Mouse (Mus musculus): Measurements from ENCODE around the gene Gh. TPM values are rescaled to one million over a fixed set of nuclear protein-coding genes. Genes with fewer than 3 reads are reported as not detected.

Gh gene
- polyA plus RNA-seq, 1 experiment from 2014 or later = not detected

Other genes starting within 250 kb of the Gh start
- gene Taco1, start 235.8 kb downstream of the Gh start, polyA plus RNA-seq (2015; fragmentation: Nextera tagmentation; extraction: Ambion mirVana) = 8.0 and 9.5 TPM in 2 replicates
- 13.1 and 15.9 TPM in 2 replicates for gene Map3k3, start 217.3 kb downstream of the Gh start, polyA plus RNA-seq (2015; fragmentation: Nextera tagmentation; extraction: Ambion mirVana)
- gene Gm10840, start 141.0 kb downstream of the Gh start, polyA plus RNA-seq (2015; fragmentation: Nextera tagmentation; extraction: Ambion mirVana) = not detected in 2 replicates
- gene Limd2, start 141.0 kb downstream of the Gh start, polyA plus RNA-seq (2015; fragmentation: Nextera tagmentation; extraction: Ambion mirVana) = 148 and 172 TPM in 2 replicates
- gene Strada, start 99.7 kb downstream of the Gh start, polyA plus RNA-seq (2015; fragmentation: Nextera tagmentation; extraction: Ambion mirVana) = 29.2 and 30.7 TPM in 2 replicates
- 96.2 and 98.3 TPM in 2 replicates for gene Ccdc47, start 85.5 kb downstream of the Gh start, polyA plus RNA-seq (2015; fragmentation: Nextera tagmentation; extraction: Ambion mirVana)
- 75.0 and 77.6 TPM in 2 replicates for gene Ddx42, start 84.9 kb downstream of the Gh start, polyA plus RNA-seq (2015; fragmentation: Nextera tagmentation; extraction: Ambion mirVana)
- 31.1 and 40.6 TPM in 2 replicates for gene Ftsj3, start 45.8 kb downstream of the Gh start, polyA plus RNA-seq (2015; fragmentation: Nextera tagmentation; extraction: Ambion mirVana)
- 328 and 329 TPM in 2 replicates for gene Psmc5, start 45.7 kb downstream of the Gh start, polyA plus RNA-seq (2015; fragmentation: Nextera tagmentation; extraction: Ambion mirVana)
- gene Smarcd2, start 28.9 kb downstream of the Gh start, polyA plus RNA-seq (2015; fragmentation: Nextera tagmentation; extraction: Ambion mirVana) = 14.2 and 29.1 TPM in 2 replicates
- 0.15 and 0.29 TPM in 2 replicates for gene Tcam1, start 25.2 kb downstream of the Gh start, polyA plus RNA-seq (2015; fragmentation: Nextera tagmentation; extraction: Ambion mirVana)
- 0.92 and 3.9 TPM in 2 replicates for gene Cd79b, start 12.9 kb upstream of the Gh start, polyA plus RNA-seq (2015; fragmentation: Nextera tagmentation; extraction: Ambion mirVana)
- 0.08 and 0.18 TPM in 2 replicates for gene Scn4a, start 51.4 kb upstream of the Gh start, polyA plus RNA-seq (2015; fragmentation: Nextera tagmentation; extraction: Ambion mirVana)
- gene Prr29, start 63.6 kb upstream of the Gh start, polyA plus RNA-seq (2015; fragmentation: Nextera tagmentation; extraction: Ambion mirVana) = 0.23 and 0.41 TPM in 2 replicates
- gene Icam2, start 86.2 kb upstream of the Gh start, polyA plus RNA-seq (2015; fragmentation: Nextera tagmentation; extraction: Ambion mirVana) = 14.8 and 27.6 TPM in 2 replicates
- gene Ern1, start 186.0 kb upstream of the Gh start, polyA plus RNA-seq (2015; fragmentation: Nextera tagmentation; extraction: Ambion mirVana) = 4.1 and 6.5 TPM in 2 replicates

Measured in neural tube, embryonic 15.5 days (tissue).